Mouse (Mus musculus) heart, adult 11 months (tissue): Measurements from ENCODE around the gene Cfap299.
"Not testable (repeated sequence)": the region's sequence is repeated elsewhere in the genome, so short reads cannot be mapped to it uniquely, and the experiment has no call there.

Experiments used
- DNase-seq: peaks from one replicate; pipeline ENCODE4 v3.0.0; 2022

Cfap299 gene

DNA sequence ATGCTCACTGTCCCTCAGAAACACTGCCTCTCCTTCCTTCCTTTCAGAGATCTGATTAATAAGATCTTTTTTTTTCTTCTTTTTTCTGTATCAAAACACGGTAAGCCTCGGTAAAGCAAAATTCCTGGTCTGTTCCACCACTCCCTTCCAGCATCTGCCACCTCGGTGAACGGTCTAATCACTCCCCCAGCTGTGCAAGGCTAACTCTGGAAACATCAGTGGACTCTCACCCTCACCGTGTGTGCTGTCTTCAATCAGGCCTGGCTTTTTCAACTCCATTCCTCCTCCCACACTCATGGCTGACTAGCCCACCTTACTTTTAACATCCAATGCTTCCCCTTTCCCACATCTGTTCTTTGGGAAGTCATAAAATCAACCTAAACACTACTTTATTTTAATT, 221.2 kb downstream of the Cfap299 start:
- DNase-seq, result no peak

DNA sequence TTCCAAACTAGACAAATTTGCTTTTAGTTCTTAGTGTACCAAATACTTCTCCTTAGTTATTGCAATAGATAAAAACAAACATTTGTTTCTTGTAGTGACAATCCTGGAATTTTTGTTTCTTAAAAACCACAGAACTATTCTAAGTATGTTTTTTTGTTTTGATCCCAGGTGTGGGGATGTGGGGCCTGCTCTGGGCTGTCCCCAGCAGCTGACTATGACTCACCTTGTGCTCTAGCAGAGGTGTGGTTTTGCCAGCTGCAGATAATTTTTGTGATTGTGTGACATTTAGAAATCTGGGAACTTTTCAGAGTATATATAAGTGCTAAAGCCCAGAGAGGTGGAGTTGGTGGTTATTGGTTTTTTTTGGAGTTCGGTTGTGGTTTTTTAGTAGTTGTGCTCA, 221.8 kb downstream of the Cfap299 start:
- DNase-seq, result no peak

DNA sequence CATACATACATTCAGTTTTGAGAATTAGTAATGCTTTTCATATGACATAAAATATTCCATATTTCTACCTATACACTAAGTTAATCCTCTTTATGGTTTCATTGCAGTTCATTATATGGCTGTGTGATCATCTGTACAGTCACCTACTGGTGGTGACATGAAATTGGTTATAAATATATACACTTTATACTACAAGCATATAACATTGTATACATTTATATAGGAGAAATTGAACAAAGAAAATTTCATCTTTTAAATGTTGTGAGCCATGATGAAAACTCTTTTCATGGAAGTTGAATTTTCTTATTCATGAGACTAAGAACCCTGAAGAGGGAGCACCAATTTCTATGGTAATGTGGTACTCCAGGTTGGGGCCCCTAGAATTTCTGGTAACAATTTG, 223.3 kb downstream of the Cfap299 start, which contains the start of gene Gm11111:
Gene Gm11111, plus strand, starts transcription at position 301 of the 400 bp plus-strand sequence.
- DNase-seq, result no peak

DNA sequence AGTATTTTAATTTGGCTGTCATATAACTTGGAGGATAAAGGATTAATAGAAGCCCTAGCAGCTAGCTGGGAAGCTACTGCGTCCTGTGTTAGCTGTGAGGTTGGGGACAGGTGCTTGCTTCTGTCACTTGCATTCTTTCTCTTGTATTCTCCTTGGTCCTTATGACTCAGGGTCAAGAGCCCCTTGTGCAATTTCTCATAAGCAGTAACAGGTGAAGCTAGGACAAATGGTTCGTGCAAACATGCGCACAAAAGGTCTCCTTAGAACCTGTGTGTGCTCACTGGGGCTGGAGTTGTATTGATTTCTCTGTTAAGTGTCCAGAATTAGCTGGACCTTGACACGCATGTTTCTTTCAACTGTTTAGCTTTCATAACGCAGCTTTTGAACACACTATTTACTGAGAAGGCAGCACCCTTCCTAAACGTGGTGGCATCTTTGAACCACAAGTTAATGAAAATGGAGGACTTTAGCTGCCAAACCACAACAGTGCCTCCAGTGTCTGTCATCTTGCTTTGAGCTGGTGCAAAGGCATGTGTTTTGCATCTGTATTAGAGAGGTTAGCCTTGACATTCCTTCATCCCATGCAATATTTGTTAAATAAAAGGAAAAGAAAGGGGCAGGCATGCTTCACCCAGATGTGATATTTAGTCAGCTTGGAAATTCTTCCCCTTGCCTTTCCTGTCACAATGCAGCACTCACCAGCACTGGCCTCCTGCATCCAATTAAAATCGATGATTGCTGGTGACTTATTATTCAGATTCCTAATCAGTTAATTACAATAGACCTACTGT, 223.9 kb downstream of the Cfap299 start:
- DNase-seq, result no peak

DNA sequence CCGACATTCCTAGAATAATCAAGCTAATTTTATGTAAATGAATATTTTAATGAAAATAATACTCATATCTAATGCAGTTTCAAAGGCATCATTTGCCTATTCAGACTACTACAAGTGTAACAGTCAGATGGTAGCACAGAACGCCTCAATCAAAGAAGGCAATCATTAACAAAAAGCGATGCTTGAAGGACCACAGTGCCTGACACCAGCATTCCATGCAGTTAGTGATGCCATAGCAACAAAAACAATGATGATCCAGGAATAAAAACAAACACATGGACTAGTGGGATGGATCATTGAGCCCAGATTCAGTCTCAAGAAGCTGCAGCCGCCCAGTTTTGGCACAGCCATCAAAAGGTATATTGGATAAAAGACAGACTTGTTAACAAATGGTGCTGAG, 232.2 kb downstream of the Cfap299 start:
- DNase-seq, result no peak

DNA sequence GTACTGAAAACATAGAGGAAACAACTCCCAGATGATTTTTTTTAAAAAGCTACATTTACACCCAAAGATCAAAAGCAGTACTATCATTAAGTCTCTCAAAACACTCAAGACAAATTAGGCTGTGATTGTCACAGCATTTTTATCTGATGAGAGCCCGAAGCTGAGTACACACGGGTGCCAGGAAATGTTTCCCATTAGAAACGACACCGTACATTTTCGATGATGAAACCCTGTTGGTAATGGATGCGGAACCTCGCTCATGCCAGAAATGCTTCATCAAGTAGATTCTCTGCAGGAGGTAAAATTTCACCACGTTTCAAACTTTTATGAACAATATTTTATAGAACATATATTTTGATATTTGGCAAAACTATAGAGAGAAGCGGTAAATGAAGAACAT, 233.7 kb downstream of the Cfap299 start:
- DNase-seq, result no peak

DNA sequence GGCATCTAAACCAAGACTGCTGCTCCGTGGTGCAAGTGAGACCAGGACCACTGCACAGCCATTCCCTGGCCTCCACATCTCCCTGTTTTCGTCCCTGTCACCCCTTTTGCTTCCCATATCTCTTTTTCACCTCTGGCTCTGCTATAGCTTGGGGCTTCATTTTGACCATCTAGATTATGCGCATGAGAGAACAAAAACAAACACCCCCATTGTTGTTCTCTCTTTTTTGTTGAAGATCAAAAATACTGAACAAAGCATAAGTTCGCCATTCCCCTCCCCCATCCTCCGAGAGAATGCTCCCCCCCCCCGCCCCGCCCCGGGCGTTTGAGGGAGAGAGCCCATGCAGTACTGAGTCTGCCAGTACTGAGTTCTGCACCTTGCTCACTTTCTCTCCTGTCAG, 234.7 kb downstream of the Cfap299 start:
- no peak for DNase-seq

DNA sequence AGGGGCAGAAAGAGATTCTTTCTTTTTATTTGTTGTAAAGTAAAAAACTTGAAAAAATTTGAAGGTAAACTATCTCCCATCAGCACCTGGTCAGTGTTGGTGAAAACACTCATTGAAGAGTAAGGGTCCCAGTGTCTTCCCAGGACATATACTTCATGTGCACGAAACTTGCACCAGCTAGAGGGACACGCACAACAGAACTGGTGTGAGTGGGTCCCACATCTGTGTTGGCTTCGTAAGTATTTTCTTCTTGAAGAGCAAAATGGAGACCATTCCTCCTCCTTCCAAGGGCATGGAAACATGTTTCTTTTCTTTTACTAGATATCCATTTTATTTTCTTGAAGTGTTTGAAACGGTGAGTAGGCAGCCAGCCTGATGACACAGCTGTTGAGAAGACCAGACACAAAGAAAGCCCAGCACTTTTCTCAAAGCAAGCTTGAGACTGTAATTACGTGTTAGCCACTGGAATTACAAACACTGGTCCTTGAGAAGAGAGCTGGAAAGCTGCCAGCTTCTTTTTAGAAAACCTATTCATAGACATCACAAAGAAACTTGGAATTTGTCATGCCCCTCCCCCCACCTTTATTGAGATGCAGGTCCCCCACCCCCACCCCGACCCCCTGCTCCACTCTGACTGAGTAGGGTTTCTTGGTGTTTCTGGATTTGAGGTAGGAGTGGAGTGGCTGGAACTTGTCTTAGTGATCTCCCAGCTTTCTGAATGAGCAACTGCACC, 237.5 kb downstream of the Cfap299 start:
- no peak for DNase-seq

DNA sequence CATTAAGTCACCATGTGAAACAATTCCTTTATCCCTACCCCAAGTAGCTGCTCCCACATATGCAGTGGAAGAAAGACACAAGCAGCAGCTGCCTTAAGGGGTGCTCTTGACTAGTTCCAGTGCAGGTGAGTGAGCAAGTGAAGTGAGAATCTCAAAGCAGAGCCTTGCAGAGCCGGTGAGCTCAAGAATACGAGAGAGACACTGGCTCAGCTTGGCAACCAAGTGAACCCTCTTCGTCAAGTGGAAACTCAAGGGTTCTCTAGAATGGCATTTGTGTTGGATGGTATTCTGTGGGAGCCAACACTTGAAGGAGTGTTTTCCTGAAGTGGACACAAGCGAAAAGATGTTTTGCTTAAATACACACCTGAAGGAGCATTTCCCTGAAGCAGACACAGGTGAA, 239.4 kb downstream of the Cfap299 start:
- DNase-seq, result no peak

DNA sequence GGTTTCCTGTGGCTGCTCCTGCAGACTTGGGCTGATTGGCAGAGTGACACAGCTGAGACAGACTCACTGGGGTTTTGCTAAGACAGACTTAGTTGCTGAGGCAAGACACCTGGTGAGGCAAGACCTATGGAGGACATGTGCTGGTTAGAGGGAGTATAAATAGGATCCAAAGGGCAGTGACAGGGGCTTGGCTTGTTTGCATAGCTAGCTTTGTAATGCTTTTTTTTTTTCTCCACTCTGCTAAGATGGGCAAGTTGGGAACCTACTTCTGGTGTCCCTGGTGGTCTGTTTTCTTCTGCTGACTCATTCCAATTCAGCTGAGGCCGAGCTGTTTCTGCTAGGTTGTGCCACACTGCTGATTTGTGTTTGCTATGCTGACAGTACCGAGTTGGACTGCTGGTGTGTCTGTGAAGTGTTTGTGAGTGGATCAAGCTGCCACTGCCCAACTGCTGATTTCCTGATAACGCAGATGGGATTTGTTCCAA, 240.0 kb downstream of the Cfap299 start:
- DNase-seq, result no peak

DNA sequence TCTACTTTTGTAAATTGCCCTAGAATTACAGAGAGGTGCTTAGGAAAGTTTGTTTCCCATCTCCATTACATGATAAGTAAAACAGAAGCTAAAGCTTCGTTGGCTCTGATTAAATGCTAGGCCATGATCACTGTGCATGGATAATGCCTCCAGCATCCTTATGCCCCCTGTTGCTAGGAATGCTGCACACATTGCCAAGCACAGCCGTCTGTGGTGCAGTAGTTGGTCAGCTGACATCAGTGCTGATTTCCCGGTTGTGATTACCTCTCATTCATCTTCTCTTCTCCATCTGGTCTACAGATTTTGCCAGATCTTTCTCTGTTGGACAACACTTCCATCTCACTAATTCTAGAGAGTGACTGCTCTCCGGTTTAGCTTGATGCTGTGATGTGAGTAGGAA, 243.3 kb downstream of the Cfap299 start:
- no peak for DNase-seq

DNA sequence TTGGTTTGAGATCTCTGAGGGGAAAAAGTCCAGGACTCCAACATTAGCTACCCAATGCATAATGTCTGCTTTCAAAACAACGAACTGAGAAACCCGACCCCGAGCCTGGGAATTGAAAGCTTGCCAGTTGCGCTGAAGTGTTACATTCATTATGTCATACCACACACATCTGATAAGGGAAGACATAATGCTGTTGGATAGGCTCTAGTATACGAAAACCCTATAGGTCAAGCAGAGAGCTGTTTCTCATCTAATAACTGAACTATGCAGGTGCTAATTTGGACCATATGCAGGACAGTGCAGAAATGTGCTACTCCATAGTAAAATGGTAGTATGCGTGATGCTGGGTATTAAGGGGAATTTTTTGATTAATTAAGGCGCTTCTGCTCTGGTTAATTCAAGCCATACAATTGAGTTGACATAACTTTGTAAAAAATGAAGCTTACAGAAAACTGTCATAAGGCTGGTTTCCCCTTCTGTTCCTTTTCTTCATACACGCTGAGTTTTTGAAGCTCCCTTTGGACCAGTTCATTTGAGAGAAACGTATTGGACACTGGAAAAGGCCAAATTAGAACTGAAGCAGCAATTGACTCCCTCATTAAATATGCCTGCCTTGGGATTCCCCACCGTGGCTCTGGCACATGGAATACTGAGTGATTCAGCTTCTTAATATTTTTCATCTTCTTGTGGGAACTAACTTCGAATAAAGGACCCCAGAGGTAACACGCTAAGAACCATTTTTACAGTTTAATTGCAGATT, 245.8 kb downstream of the Cfap299 start:
- DNase-seq, result no peak

DNA sequence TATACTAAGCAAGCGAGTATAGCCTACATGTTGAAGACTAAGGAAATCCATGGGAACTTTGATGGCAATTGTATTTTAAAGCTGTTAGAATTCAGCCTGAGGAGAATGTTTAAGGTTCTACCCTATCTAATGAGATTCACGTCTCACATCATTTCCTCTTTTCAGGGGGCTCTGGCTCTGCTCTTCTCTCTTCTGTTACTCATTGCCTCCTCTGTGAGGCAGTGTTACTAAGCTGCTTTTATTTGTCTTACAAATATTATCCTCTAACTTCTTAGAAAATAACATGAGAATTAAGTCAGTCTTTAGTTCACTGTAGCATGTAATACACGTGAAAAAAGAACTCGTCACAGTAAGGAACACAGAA, 246.3 kb downstream of the Cfap299 start:
- no peak for DNase-seq

DNA sequence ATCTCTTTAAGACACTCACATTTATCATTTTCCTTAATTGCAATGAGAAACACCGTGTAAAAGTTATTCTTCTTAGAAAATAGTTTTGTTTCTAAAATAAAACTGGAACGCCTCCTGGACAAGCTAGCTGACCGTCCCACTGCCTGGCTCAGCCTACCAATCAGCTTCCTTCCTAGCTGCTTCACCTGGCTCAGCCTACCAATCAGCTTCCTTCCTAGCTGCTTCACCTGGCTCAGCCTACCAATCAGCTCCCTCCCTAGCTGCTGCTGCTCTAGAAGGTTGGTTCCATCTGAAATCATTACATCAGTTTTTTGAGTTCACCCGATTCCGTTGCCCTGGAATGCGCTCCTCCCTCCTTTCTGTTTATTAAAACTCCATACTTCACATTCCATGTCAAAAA, 247.4 kb downstream of the Cfap299 start:
- DNase-seq, result not testable (repeated sequence)

DNA sequence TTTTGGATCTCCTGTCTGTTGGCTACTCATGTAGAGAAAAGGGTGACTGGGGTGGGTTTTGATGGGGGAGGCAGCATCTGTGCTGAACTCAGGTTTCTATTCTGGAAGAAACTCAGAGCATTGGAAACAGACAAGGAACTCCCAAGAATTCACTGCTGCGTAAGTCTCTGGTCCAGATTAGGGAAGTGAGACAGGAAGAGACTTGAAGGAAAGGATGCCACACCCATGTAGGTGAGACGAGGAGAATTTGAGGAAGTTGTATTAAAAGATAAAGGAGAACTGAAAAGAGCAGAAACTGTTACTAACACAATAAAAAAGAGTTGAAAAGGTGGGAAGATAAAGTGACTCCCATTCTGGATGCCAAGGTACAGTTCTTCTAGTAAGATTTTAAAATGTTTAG, 249.3 kb downstream of the Cfap299 start:
- no peak for DNase-seq

DNA sequence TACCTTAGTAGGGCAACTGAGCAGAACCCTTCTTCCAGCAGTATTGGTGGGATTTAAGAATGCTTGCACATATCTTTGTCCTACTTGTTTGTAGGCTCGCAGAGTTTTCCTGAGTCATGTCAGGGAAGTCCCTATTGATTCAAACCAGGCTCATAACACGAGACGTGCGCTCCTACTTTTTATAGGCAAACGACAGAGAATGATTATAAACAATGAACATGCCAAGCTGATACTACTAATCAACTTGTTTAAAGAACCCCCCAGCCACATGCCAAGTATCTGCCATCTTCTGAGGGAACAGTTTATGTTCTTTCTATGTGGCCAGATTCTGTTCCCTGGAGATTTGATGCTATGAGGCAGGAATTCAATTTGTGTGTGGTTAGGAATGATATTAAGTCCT, 251.7 kb downstream of the Cfap299 start:
- no peak for DNase-seq

DNA sequence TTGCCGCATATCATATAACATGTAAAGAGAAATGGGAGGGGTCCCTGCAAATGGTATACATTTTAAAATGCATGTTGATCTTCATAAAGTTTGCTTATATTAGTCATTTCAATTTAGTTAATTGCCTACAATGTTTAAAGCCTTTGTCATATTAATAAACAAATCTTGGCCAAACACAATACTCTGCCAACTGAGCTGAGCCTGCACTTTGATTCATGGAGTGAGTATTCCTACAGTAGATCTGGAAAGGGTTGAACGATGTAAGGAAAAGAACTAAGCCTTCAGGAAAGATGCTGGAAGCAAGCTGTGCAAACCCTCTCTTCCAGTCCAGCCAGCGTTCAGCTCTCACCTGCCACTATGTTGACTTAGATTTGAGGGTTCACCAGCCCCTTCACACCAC, 252.9 kb downstream of the Cfap299 start:
- no peak for DNase-seq

DNA sequence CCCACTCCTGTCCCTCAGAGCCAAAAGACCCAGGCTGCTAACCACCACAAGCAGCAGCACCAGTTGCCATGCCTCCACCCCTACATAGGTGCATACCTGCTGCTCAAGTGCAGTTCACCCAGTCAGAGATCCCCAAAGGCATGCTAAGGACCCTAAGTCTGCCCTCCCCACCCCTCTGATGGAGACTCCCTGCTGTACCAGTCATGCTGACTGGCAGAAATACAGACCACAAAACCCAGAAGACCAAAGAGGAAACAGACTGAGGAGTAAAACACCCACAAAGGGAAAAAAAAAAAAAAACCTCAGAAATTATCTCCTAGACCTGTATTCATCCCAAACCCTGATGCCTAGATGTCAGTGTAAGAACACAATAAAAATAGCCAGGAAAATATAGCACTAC, 256.8 kb downstream of the Cfap299 start:
- DNase-seq, result no peak

DNA sequence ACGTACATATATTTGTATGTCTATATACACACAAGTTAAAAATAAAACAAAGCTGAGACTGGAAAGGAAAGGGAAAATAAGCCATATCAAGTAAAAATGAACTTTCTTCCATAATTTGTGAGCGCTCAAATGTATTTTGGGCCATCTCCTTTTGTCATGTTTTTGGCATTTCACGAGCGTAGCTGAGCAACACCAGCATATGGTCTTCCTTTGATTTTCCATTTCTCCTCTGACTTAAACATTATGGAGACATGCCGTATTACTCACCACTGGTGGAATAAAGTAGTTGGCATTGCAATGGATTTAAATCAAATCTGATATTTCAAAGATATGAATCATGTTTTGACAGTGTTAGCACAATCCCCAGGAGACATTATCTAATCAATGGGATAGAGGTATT, 284.4 kb downstream of the Cfap299 start:
- DNase-seq, result no peak

DNA sequence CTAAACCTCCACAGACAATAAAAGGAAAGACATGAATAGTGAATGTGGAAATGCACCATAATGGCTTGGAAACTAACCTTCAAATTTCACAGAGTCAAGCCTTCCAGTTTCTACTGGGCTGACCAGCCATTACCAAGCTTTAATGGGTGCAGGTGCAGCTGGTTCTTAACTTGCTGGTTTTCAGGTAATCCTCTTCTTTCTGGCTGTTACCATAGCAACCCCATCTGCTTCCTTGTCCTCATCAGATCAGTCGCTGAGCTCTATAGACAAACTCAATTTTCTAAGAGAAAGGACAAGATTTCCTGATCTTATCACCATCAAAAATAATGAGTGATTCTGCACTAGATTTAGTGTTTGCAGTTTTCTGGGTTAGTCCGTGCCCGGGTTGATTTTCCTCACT, 287.8 kb downstream of the Cfap299 start:
- DNase-seq, result no peak

DNA sequence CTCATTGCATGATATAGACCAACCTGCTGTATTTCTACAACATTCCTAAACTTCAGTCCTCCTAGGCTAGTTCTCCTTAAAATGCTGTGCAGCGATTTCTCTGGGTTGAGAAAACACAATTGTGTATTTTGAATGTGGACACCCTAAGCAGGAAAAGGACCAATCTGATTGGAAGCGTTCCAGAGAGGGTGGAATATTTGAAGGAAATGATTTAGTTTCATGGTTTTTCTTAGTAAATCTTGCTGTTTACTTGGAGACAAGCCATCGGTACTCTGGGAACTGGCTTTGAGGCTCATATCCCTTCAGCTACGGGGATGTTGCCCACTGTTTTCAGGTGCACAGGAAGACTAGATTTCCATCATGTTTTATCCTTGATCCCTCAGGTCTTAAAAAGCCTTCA, 288.3 kb downstream of the Cfap299 start:
- DNase-seq, result no peak

DNA sequence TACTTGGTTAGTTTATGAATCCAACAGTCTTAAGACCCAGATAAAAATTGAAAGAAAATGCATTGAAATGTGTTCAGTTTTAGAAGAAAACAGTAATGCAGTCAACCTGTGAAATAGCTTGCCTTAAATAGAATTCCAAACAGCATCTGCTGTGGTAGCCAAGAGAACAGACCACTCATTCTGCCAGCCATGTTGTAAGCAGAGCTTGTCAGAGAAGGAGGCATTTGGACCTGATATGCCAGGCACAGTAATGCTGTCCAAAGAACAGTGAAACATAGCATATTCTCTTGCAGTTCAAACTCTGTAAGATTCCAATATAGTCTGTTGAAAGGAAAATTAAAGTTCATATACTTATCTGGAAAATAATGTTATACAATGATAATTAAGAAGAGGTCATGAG, 321.2 kb downstream of the Cfap299 start:
- no peak for DNase-seq

DNA sequence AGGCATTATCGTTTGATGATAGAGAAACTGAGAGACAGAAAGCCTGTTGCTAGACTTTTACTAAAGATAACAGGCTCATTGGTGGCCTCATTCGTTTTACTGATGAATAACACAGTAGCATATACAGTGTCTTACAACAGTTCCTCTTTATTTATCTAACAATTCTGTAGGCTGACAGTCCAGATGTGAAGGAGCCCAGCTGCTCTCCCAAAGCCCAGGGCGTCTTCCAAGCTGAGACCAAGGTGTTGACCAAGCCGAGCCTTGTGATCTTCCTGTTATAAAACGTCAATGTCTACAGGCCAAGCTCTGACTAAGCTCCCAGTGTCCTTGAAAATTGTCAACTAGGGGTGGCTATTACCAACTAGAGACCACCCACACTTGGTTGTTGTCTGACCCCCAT, 321.9 kb downstream of the Cfap299 start:
- no peak for DNase-seq

DNA sequence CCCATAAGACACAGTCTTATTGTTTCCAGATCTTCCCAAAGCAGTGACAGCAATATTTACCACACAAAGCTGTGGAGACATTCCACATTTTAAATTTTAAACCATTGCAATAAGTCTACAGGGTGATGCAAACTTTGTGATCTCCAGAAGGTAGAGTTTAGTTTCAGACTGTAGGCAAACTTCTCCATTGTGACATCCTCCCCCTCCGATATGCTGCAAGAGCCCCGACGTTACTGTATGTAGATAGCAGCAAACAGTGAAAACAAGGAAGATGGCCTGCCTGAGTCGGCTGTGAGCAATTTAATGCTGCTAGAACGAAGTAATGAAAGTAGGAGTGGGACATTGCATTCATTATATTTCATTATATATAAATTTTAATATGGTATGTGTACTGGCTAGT, 359.1 kb downstream of the Cfap299 start:
- no peak for DNase-seq
